Mouse (Mus musculus) naive thymus-derived CD4-positive, alpha-beta T cell, adult 5 months (primary cell): Measurements from ENCODE around the gene Stard9. TPM values are rescaled to one million over a fixed set of nuclear protein-coding genes. Genes with fewer than 3 reads are reported as not detected.

Source experiments
- polyA plus RNA-seq: library from polyadenylated mRNA; unstranded; fragments of 100-300 nt; shearing (Covaris generic); gene quantifications from one replicate; pipeline ENCODE4 v1.2.1, GENCODE M21; 2017

Stard9 gene
- 0.68 TPM for polyA plus RNA-seq

DNA sequence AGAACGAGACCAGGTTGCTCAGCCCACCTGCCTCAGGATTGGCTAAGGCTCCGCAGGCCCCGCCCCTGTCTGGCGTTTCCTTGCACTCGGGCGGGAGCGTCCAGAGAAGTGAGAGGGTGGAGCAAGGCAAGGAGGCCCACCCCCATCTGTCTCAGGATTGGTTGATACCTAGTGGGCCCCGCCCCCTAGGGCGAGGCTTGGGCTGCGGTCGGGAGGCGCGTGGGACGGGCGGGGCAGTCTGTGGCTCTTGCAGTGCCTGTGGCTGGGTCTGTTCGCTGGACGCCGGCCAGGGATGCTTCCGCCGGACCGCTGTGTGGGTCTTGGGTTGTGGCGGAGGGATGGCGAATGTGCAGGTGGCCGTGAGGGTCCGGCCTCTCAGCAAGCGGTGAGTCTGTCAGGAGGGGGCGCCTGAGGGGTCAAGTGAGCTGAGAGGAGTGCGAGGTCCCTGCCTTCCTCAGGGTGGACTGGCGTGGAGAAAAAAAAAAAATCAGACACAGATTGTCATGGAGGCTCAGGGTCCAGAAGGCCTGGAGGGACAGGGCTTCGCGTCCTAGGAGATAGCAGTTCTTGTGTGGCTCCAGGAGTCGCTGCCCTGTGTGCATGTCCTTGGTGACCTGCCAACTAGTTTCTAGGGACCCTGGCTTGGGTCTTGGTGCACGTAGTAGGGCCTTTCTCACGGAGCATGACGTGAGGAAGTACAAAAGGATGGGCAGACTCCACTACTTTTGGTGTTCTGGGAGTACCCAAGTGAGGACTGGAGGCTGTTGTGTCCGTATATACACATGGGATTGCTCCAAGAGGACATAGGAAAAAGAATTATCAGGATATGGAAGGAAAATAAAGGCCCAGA, at the start of gene Stard9:
Stard9 (plus strand) TSS at position 236 of the 850 bp plus-strand sequence.

DNA sequence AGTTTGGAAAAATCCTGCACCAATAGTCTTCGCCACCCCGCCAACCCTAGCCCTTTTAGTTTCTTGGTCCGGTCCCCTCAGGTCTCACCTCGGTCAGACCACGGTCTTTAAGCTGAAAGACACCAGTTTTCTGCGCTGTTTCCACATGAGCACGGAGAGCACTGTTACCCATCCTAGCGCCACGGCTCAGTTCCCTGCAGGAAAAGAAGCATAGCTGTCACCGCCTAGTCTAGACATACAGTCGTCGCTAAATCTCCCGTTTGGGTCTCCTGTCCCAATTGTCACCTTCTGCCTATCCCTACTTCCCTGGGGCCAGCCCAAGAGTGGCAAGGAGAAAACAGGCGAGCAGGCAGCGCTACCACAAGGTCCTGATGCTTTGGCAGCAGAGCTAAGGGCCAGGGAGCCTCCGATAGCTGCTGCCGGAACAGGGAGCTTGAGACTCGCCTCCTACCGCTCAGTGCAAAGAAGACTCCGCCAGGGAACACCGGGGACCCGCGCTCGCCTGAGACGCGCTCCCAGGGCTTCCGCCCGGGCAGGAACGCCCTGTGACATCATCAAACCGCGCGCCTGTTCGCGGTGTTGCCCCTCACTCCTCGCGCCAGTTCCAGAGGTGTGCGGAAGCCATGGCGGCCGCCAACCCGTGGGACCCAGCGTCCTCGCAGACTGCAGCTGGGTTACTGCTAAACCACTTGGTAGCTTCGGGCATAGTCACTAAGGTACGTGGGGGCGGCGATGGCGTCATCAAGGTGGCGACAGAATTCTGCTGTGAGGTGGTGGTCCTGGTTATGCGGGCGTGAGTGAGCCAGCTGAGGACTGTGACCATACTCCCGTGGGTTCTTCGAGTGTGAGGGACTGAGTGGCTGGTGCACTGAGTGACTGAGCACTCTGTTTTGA, 19.8 kb upstream of the Stard9 start, which contains the start of the genes Haus2 and Lrrc57:
Haus2 (plus strand) TSS at position 554 of the 894 bp plus-strand sequence.
Lrrc57 (minus strand) TSS at position 691 of the 894 bp plus-strand sequence.

Other genes starting within 250 kb of the Stard9 start
- 19.6 TPM for gene Ganc, start 225.2 kb upstream of the Stard9 start, polyA plus RNA-seq
- gene Tmem87a, start 225.0 kb upstream of the Stard9 start, polyA plus RNA-seq = 25.7 TPM
- 1.9 TPM for gene Capn3, start 173.1 kb upstream of the Stard9 start, polyA plus RNA-seq
- gene Zfp106, start 65.3 kb upstream of the Stard9 start, polyA plus RNA-seq = 63.2 TPM
- 36.9 TPM for gene Snap23, start 61.5 kb upstream of the Stard9 start, polyA plus RNA-seq
- gene Haus2, start 19.7 kb upstream of the Stard9 start, polyA plus RNA-seq = 23.0 TPM
- 19.5 TPM for gene Lrrc57, start 19.6 kb upstream of the Stard9 start, polyA plus RNA-seq
- 26.5 TPM for gene Cdan1, start 221.0 kb downstream of the Stard9 start, polyA plus RNA-seq
- 3.4 TPM for gene Ttbk2, start 221.5 kb downstream of the Stard9 start, polyA plus RNA-seq